Mouse (Mus musculus) CH12.LX (cell line): ENCODE data around the gene Galk2. TPM values are rescaled to one million over a fixed set of nuclear protein-coding genes. Genes with fewer than 3 reads are reported as not detected.

ENCODE experiments used
- DNase-seq: peaks from one replicate; pipeline ENCODE4 v3.0.0-alpha.2; 2013; ENCODE audit errors: extremely low read depth
- H3K27ac ChIP-seq: 2 replicates; pipeline ENCODE4 v1.5.1; 2012; ENCODE audit warnings: low read depth, mild to moderate bottlenecking, control low read depth, moderate library complexity; ENCODE audit not compliant: insufficient read depth
- H3K27me3 ChIP-seq: replicated peaks from 2 replicates; pipeline ENCODE3; 2012; ENCODE audit warnings: inconsistent platforms
- H3K36me3 ChIP-seq, 2 experiments: replicated peaks in 1 of 2; 2 replicates each; pipeline versions ENCODE3 to v1.6.1; 2012; ENCODE audit warnings: inconsistent platforms in 1 of 2, low read length in 1 of 2, mild to moderate bottlenecking in 1 of 2, mixed read lengths in 1 of 2, moderate library complexity in 1 of 2; ENCODE audit not compliant: control insufficient read depth in 1 of 2, insufficient read depth in 1 of 2
- H3K4me1 ChIP-seq, 2 experiments: 2 replicates each; pipeline ENCODE4 v1.6.1; 2012; ENCODE audit warnings: inconsistent platforms in 1 of 2, moderate library complexity in 1 of 2; ENCODE audit not compliant: insufficient read depth in 2 of 2, control insufficient read depth in 1 of 2
- H3K4me2 ChIP-seq: 2 replicates; pipeline ENCODE4 v1.6.1; 2012; ENCODE audit warnings: low read depth, mild to moderate bottlenecking, control low read depth; ENCODE audit not compliant: poor library complexity, insufficient read depth, severe bottlenecking
- H3K4me3 ChIP-seq, 3 experiments: fragments of 150-350 bp in 1 of 3; sonication (generic) in 1 of 3; replicated peaks in 1 of 3; 2 replicates each; pipeline versions ENCODE3 to v1.5.1; 2011 to 2012; ENCODE audit warnings: low read depth in 2 of 3, low read length in 2 of 3, mild to moderate bottlenecking in 2 of 3, moderate library complexity in 2 of 3, control low read depth in 1 of 3, improper control_type of control experiment in 1 of 3, inconsistent platforms in 1 of 3, mixed read lengths in 1 of 3; ENCODE audit not compliant: poor library complexity in 1 of 3
- H3K79me2 ChIP-seq: replicated peaks from 2 replicates; pipeline ENCODE4 v1.6.1; 2012; ENCODE audit warnings: mild to moderate bottlenecking, moderate library complexity; ENCODE audit not compliant: control insufficient read depth, poor library complexity, insufficient read depth, severe bottlenecking; ENCODE audit errors: extremely low read depth
- H3K9ac ChIP-seq: 2 replicates; pipeline ENCODE4 v1.6.1; 2012; ENCODE audit warnings: low read depth, mild to moderate bottlenecking, control low read depth, moderate library complexity; ENCODE audit not compliant: insufficient read depth
- H3K9me3 ChIP-seq: replicated peaks from 2 replicates; pipeline ENCODE3; 2012; ENCODE audit warnings: low read length, inconsistent platforms, mixed read lengths
- CHD1 ChIP-seq: IDR thresholded peaks from 2 replicates; pipeline ENCODE4 v1.6.1; 2012; ENCODE audit warnings: low read depth, low read length, improper control_type of control experiment, inconsistent platforms
- CTCF ChIP-seq, 2 experiments: IDR thresholded peaks in 1 of 2; conservative IDR thresholded peaks in 1 of 2; 2 replicates each; pipeline ENCODE4 v1.5.1; 2011 to 2012; ENCODE audit warnings: low read depth in 2 of 2, low read length in 2 of 2, improper control_type of control experiment in 1 of 2, inconsistent platforms in 1 of 2, mild to moderate bottlenecking in 1 of 2, moderate library complexity in 1 of 2
- ELF1 ChIP-seq: IDR thresholded peaks from 2 replicates; pipeline ENCODE4 v1.6.1; 2014; ENCODE audit warnings: low read depth, mild to moderate bottlenecking, inconsistent platforms, low read length, improper control_type of control experiment
- EP300 ChIP-seq: IDR thresholded peaks from 2 replicates; pipeline ENCODE4 v1.6.1; 2011; ENCODE audit warnings: low read length, improper control_type of control experiment
- ETS1 ChIP-seq: conservative IDR thresholded peaks from 2 replicates; pipeline ENCODE4 v1.6.1; 2012; ENCODE audit warnings: low read depth, mild to moderate bottlenecking, inconsistent platforms, low read length, improper control_type of control experiment, moderate library complexity
- HCFC1 ChIP-seq: IDR thresholded peaks from 2 replicates; pipeline ENCODE4 v1.6.1; 2012; ENCODE audit warnings: low read depth, mild to moderate bottlenecking, inconsistent platforms, low read length, improper control_type of control experiment
- IRF4 ChIP-seq: IDR thresholded peaks from 2 replicates; pipeline ENCODE4 v1.6.1; 2014; ENCODE audit warnings: low read depth, mild to moderate bottlenecking, inconsistent platforms, low read length, improper control_type of control experiment
- JUND ChIP-seq: conservative IDR thresholded peaks from 2 replicates; pipeline ENCODE4 v1.6.1; 2011; ENCODE audit warnings: low read depth, low read length, improper control_type of control experiment
- MAFK ChIP-seq: IDR thresholded peaks from 2 replicates; pipeline ENCODE4 v1.6.1; 2011; ENCODE audit warnings: low read length, improper control_type of control experiment; ENCODE audit not compliant: insufficient replicate concordance
- MAX ChIP-seq: IDR thresholded peaks from 2 replicates; pipeline ENCODE4 v1.6.1; 2011; ENCODE audit warnings: low read length, improper control_type of control experiment
- MAZ ChIP-seq: IDR thresholded peaks from 2 replicates; pipeline ENCODE4 v1.6.1; 2012; ENCODE audit warnings: low read depth, mild to moderate bottlenecking, inconsistent platforms, low read length, improper control_type of control experiment, moderate library complexity
- NELFE ChIP-seq: IDR thresholded peaks from 2 replicates; pipeline ENCODE4 v1.6.1; 2011; ENCODE audit warnings: low read depth, low read length, improper control_type of control experiment
- NRF1 ChIP-seq: IDR thresholded peaks from 2 replicates; pipeline ENCODE4 v1.6.1; 2014; ENCODE audit warnings: low read depth, mild to moderate bottlenecking, inconsistent platforms, low read length, improper control_type of control experiment, moderate library complexity
- POLR2A ChIP-seq: IDR thresholded peaks from 2 replicates; pipeline ENCODE4 v1.6.1; 2011; ENCODE audit warnings: low read depth, mild to moderate bottlenecking, improper control_type of control experiment, low read length
- RAD21 ChIP-seq: IDR thresholded peaks from 2 replicates; pipeline ENCODE4 v1.6.1; 2011; ENCODE audit warnings: low read depth, mild to moderate bottlenecking, low read length, improper control_type of control experiment, moderate library complexity
- RCOR1 ChIP-seq: conservative IDR thresholded peaks from 2 replicates; pipeline ENCODE4 v1.6.1; 2012; ENCODE audit warnings: low read depth, mild to moderate bottlenecking, inconsistent platforms, low read length, improper control_type of control experiment
- SMC3 ChIP-seq: IDR thresholded peaks from 2 replicates; pipeline ENCODE4 v1.6.1; 2011; ENCODE audit warnings: low read depth, low read length, improper control_type of control experiment
- TBP ChIP-seq: conservative IDR thresholded peaks from 2 replicates; pipeline ENCODE4 v1.6.1; 2011; ENCODE audit warnings: low read depth, low read length, improper control_type of control experiment
- TCF12 ChIP-seq: IDR thresholded peaks from 2 replicates; pipeline ENCODE4 v1.6.1; 2014; ENCODE audit warnings: low read depth, mild to moderate bottlenecking, inconsistent platforms, low read length, improper control_type of control experiment
- UBTF ChIP-seq: IDR thresholded peaks from 2 replicates; pipeline ENCODE4 v1.6.1; 2012; ENCODE audit warnings: low read depth, mild to moderate bottlenecking, inconsistent platforms, low read length, improper control_type of control experiment, moderate library complexity
- USF1 ChIP-seq: IDR thresholded peaks from 2 replicates; pipeline ENCODE4 v1.6.1; 2014; ENCODE audit warnings: low read depth, mild to moderate bottlenecking, inconsistent platforms, low read length, improper control_type of control experiment
- USF2 ChIP-seq: conservative IDR thresholded peaks from 2 replicates; pipeline ENCODE4 v1.6.1; 2011; ENCODE audit warnings: low read depth, low read length, improper control_type of control experiment
- ZKSCAN1 ChIP-seq: IDR thresholded peaks from 2 replicates; pipeline ENCODE4 v1.6.1; 2012; ENCODE audit warnings: low read depth, inconsistent platforms, low read length, improper control_type of control experiment, borderline replicate concordance
- ZMIZ1 ChIP-seq: IDR thresholded peaks from 2 replicates; pipeline ENCODE4 v1.6.1; 2012; ENCODE audit warnings: low read depth, mild to moderate bottlenecking, inconsistent platforms, low read length, improper control_type of control experiment
- ZNF384 ChIP-seq: IDR thresholded peaks from 2 replicates; pipeline ENCODE4 v1.6.1; 2012; ENCODE audit warnings: low read depth, low read length, improper control_type of control experiment, inconsistent platforms
- dilution Hi-C: fragments of 300-500 bp; cut with MboI; formaldehyde crosslinking; loops from 2 replicates; pipeline ENCODE4 v1.14.3; 2020; ENCODE audit warnings: low sequenced_read_pairs; ENCODE audit not compliant: extremely low pct_unique_long_range_greater_than_20kb, extremely low pct_ligation_motif_present
- in situ Hi-C: fragments of 300-500 bp; cut with MboI; formaldehyde crosslinking; loops from 3 replicates; pipeline ENCODE4 v1.14.3; 2019; ENCODE audit warnings: low sequenced_read_pairs, low pct_ligation_motif_present, low pct_unique_long_range_greater_than_20kb, mixed read lengths
- polyA plus RNA-seq: library from polyadenylated mRNA; unstranded; fragments of >175 nt; gene quantifications from 2 replicates; pipeline ENCODE4 v1.2.1, GENCODE M21; 2012; ENCODE audit warnings: low read depth; ENCODE audit not compliant: insufficient read length
- total RNA-seq, 2 experiments: library from RNA; depleted of rRNA; stranded (reverse); fragments of 300-350 nt in 1 of 2; fragments of >200 nt in 1 of 2; gene quantifications; 2 replicates each; pipeline ENCODE4 v1.2.3; 2012 to 2014

The Galk2 gene
- total and polyA plus RNA-seq, 3 experiments: 36.7 to 59.9 (median 41.8) TPM

- Histone ChIP-seq H3K9me3 (no peaks in the 10 kb centered on the region), H3K79me2 (no peaks in the 10 kb centered on the region), H3K27me3 (no peaks in the 10 kb centered on the region), H3K4me1 (peaks cover 0 to 9% of the 10 kb centered on the region in 2 experiments; a peak in 2 of 4 replicates), H3K36me3 (peaks cover 19 to 70% of the 10 kb centered on the region in 2 experiments), H3K4me2 (no peak overlapping the region), H3K4me3 (no peak overlapping the region), H3K27ac (no peak overlapping the region), H3K9ac (no peak overlapping the region)
- in situ Hi-C loops (no loop called here), dilution Hi-C loops (no loop called here)
- no peak for TF ChIP-seq NELFE
- TF ChIP-seq MAFK: no peak
- TF ChIP-seq NRF1: no peak
- TF ChIP-seq MAX: no peak
- TF ChIP-seq EP300: no peak
- no peak for TF ChIP-seq ETS1
- TF ChIP-seq CHD1: no peak
- TF ChIP-seq USF1: no peak
- no peak for TF ChIP-seq USF2
- no peak for TF ChIP-seq TBP
- TF ChIP-seq RAD21: no peak
- TF ChIP-seq HCFC1: no peak
- TF ChIP-seq ZNF384: no peak
- TF ChIP-seq POLR2A: no peak
- no peak for DNase-seq
These were observed 114.3 kb downstream of the Galk2 start for GRCm38 (mm10) chr2:125973207-125973606.

GRCm38 (mm10) chr2:125975206-125975605, 116.3 kb downstream of the Galk2 start:
- TF ChIP-seq TCF12: no peak
- no peak for TF ChIP-seq TBP
- no peak for TF ChIP-seq MAFK
- TF ChIP-seq CTCF (conservative IDR thresholded peaks at IDR 0.05 in 1 of 2, IDR thresholded peaks at IDR 0.05 in 1 of 2; ENCODE audit: low read depth in 2 of 2, low read length in 2 of 2): no peak
- TF ChIP-seq EP300: no peak
- TF ChIP-seq RAD21: no peak
- no peak for TF ChIP-seq ZMIZ1
- no peak for TF ChIP-seq MAZ
- TF ChIP-seq RCOR1: no peak
- TF ChIP-seq IRF4: no peak
- no peak for TF ChIP-seq ZKSCAN1
- TF ChIP-seq SMC3: no peak
- no peak for TF ChIP-seq USF2
- no peak for TF ChIP-seq MAX
- no peak for TF ChIP-seq ETS1
- TF ChIP-seq UBTF: no peak
- no peak for TF ChIP-seq CHD1
- no peak for TF ChIP-seq NELFE
- no peak for TF ChIP-seq JUND
- no peak for TF ChIP-seq ELF1
- dilution Hi-C loops (no loop called here), in situ Hi-C loops (no loop called here)
- H3K27me3 ChIP-seq: no peaks in the 10 kb centered on the region
- DNase-seq: no peak
- H3K9ac ChIP-seq: no peak overlapping the region
- no peak overlapping the region for H3K4me3 ChIP-seq
- no peak overlapping the region for H3K4me2 ChIP-seq
- no peaks in the 10 kb centered on the region for H3K9me3 ChIP-seq
- H3K27ac ChIP-seq: no peak overlapping the region
- H3K36me3 ChIP-seq: peaks cover 23 to 71% of the 10 kb centered on the region in 2 experiments
- H3K4me1 ChIP-seq: peaks cover 0 to 9% of the 10 kb centered on the region in 2 experiments; a peak in 2 of 4 replicates
- no peaks in the 10 kb centered on the region for H3K79me2 ChIP-seq
